Mouse (Mus musculus): Measurements from ENCODE around the gene Olfr1242. TPM values are rescaled to one million over a fixed set of nuclear protein-coding genes. Genes with fewer than 3 reads are reported as not detected.

The Olfr1242 gene
- total RNA-seq (2012; rRNA removed), result not detected in 2 replicates
- not detected in 2 replicates for total RNA-seq (2014; rRNA removed)
- polyA plus RNA-seq (2012; ENCODE audit: insufficient read length, low read depth), result not detected in 2 replicates

DNA sequence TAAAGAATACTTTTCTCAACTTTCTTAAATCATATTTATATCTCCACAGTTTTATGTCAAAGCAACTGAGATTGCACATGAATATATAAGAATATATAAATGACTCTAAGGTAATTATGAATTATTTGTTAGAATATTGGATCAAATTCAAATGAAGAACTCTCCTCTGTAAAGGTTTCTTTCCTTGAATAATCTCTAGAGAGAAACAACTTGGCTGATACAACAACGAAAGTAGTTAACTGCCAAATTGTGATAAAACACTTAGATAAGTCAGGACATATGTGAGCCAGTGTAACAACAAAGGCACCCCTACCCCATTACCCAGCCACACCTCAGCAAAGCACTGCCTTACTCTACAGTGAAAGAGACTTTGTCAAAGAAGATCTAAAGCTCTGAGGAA, at the start of gene Olfr1242:
TSS of gene Olfr1242 (minus strand) at position 101 of the 400 bp plus-strand sequence.
- Histone ChIP-seq H3K79me2 (replicated peaks; ENCODE audit: control insufficient read depth, extremely low read depth, insufficient read depth, poor library complexity, severe bottlenecking) (no peaks in the 10 kb centered on the region), H3K9ac (ENCODE audit: insufficient read depth, low read depth) (no peak within 1 kb of the TSS), H3K4me2 (ENCODE audit: insufficient read depth, low read depth, poor library complexity, severe bottlenecking) (no peak within 1 kb of the TSS), H3K36me3 (replicated peaks in 1 of 2; ENCODE audit: control insufficient read depth in 1 of 2, insufficient read depth in 1 of 2, low read length in 1 of 2) (no peaks in the 10 kb centered on the region), H3K9me3 (replicated peaks; ENCODE audit: low read length) (peaks cover 2% of the 10 kb centered on the region), H3K27ac (ENCODE audit: insufficient read depth, low read depth) (no peak within 1 kb of the TSS), H3K4me3 (replicated peaks in 1 of 3; ENCODE audit: low read depth in 2 of 3, low read length in 2 of 3, poor library complexity in 1 of 3) (no peak within 1 kb of the TSS), H3K27me3 (replicated peaks) (no peaks in the 10 kb centered on the region), H3K4me1 (ENCODE audit: control insufficient read depth in 1 of 2, insufficient read depth in 2 of 2) (no peaks in the 10 kb centered on the region)
- no peak for TF ChIP-seq USF2 (conservative IDR thresholded peaks at IDR 0.05; ENCODE audit: low read depth, low read length)
- no peak for TF ChIP-seq TCF12 (IDR thresholded peaks at IDR 0.05; ENCODE audit: low read depth, low read length)
- TF ChIP-seq MAZ (IDR thresholded peaks at IDR 0.05; ENCODE audit: low read depth, low read length), result no peak
- no peak for TF ChIP-seq NRF1 (IDR thresholded peaks at IDR 0.05; ENCODE audit: low read depth, low read length)
- TF ChIP-seq EP300 (IDR thresholded peaks at IDR 0.05; ENCODE audit: low read length), result no peak
- no peak for TF ChIP-seq SIN3A (IDR thresholded peaks at IDR 0.05; ENCODE audit: low read length)
- no peak for TF ChIP-seq JUN (IDR thresholded peaks at IDR 0.05; ENCODE audit: insufficient read depth, low read depth, low read length)
- no peak for DNase-seq (ENCODE audit: extremely low read depth)
- dilution Hi-C loops (cut with MboI; ENCODE audit: extremely low pct_ligation_motif_present, extremely low pct_unique_long_range_greater_than_20kb, low sequenced_read_pairs) (no loop called here), in situ Hi-C loops (cut with MboI; ENCODE audit: low pct_ligation_motif_present, low pct_unique_long_range_greater_than_20kb, low sequenced_read_pairs) (no loop called here)

- in situ Hi-C loops (cut with MboI; ENCODE audit: low pct_ligation_motif_present, low pct_unique_long_range_greater_than_20kb, low sequenced_read_pairs), result no loop called here
- Histone ChIP-seq H3K36me3 (replicated peaks in 1 of 2; ENCODE audit: control insufficient read depth in 1 of 2, insufficient read depth in 1 of 2, low read length in 1 of 2) (no peaks in the 10 kb centered on the region), H3K4me1 (ENCODE audit: control insufficient read depth in 1 of 2, insufficient read depth in 2 of 2) (no peaks in the 10 kb centered on the region), H3K4me3 (replicated peaks in 1 of 3; ENCODE audit: low read depth in 2 of 3, low read length in 2 of 3, poor library complexity in 1 of 3) (no peak overlapping the region), H3K79me2 (replicated peaks; ENCODE audit: control insufficient read depth, extremely low read depth, insufficient read depth, poor library complexity, severe bottlenecking) (no peaks in the 10 kb centered on the region), H3K4me2 (ENCODE audit: insufficient read depth, low read depth, poor library complexity, severe bottlenecking) (no peak overlapping the region), H3K9ac (ENCODE audit: insufficient read depth, low read depth) (no peak overlapping the region), H3K9me3 (replicated peaks; ENCODE audit: low read length) (peaks cover 19% of the 10 kb centered on the region), H3K27me3 (replicated peaks) (no peaks in the 10 kb centered on the region), H3K27ac (ENCODE audit: insufficient read depth, low read depth) (no peak overlapping the region)
- TF ChIP-seq POLR2AphosphoS2 (IDR thresholded peaks at IDR 0.05; ENCODE audit: low read depth, low read length), result no peak
- TF ChIP-seq CHD1 (IDR thresholded peaks at IDR 0.05; ENCODE audit: low read depth, low read length), result no peak
- TF ChIP-seq CTCF (conservative IDR thresholded peaks at IDR 0.05 in 1 of 2, IDR thresholded peaks at IDR 0.05 in 1 of 2; ENCODE audit: low read depth in 2 of 2, low read length in 2 of 2), result peak in 1 of 2 experiments; percentile 24; a peak in 2 of 4 replicates
- TF ChIP-seq RAD21 (IDR thresholded peaks at IDR 0.05; ENCODE audit: low read depth, low read length), result peak; percentile 23
- TF ChIP-seq GABPA (IDR thresholded peaks at IDR 0.05; ENCODE audit: insufficient replicate concordance, low read depth, low read length), result no peak
- no peak for TF ChIP-seq USF1 (IDR thresholded peaks at IDR 0.05; ENCODE audit: low read depth, low read length)
- TF ChIP-seq POLR2A (IDR thresholded peaks at IDR 0.05; ENCODE audit: low read depth, low read length), result no peak
- no peak for TF ChIP-seq E2F4 (IDR thresholded peaks at IDR 0.05; ENCODE audit: insufficient replicate concordance, low read depth, low read length)
- no peak for DNase-seq (ENCODE audit: extremely low read depth)
- dilution Hi-C loops (cut with MboI; ENCODE audit: extremely low pct_ligation_motif_present, extremely low pct_unique_long_range_greater_than_20kb, low sequenced_read_pairs), result no loop called here
Measured at GRCm38 (mm10) chr2:89544516-89544915, 46.4 kb upstream of the Olfr1242 start.

- no peak overlapping the region for H3K4me3 ChIP-seq (replicated peaks in 1 of 3; ENCODE audit: low read depth in 2 of 3, low read length in 2 of 3, poor library complexity in 1 of 3)
- H3K9ac ChIP-seq (ENCODE audit: insufficient read depth, low read depth), result no peak overlapping the region
- in situ Hi-C loops (cut with MboI; ENCODE audit: low pct_ligation_motif_present, low pct_unique_long_range_greater_than_20kb, low sequenced_read_pairs), result no loop called here
- no peaks in the 10 kb centered on the region for H3K4me1 ChIP-seq (ENCODE audit: control insufficient read depth in 1 of 2, insufficient read depth in 2 of 2)
- no peaks in the 10 kb centered on the region for H3K36me3 ChIP-seq (replicated peaks in 1 of 2; ENCODE audit: control insufficient read depth in 1 of 2, insufficient read depth in 1 of 2, low read length in 1 of 2)
- no peak overlapping the region for H3K27ac ChIP-seq (ENCODE audit: insufficient read depth, low read depth)
- no peaks in the 10 kb centered on the region for H3K79me2 ChIP-seq (replicated peaks; ENCODE audit: control insufficient read depth, extremely low read depth, insufficient read depth, poor library complexity, severe bottlenecking)
- dilution Hi-C loops (cut with MboI; ENCODE audit: extremely low pct_ligation_motif_present, extremely low pct_unique_long_range_greater_than_20kb, low sequenced_read_pairs), result no loop called here
- TF ChIP-seq UBTF (IDR thresholded peaks at IDR 0.05; ENCODE audit: low read depth, low read length), result no peak
- H3K27me3 ChIP-seq (replicated peaks), result no peaks in the 10 kb centered on the region
- H3K4me2 ChIP-seq (ENCODE audit: insufficient read depth, low read depth, poor library complexity, severe bottlenecking), result no peak overlapping the region
- DNase-seq (ENCODE audit: extremely low read depth), result no peak
- H3K9me3 ChIP-seq (replicated peaks; ENCODE audit: low read length), result peaks cover 16% of the 10 kb centered on the region
Measured at GRCm38 (mm10) chr2:89539923-89540322, 41.8 kb upstream of the Olfr1242 start.

All from CH12.LX (cell line).